Mouse (Mus musculus): Measurements from ENCODE around the gene Obscn.
A peak's percentile ranks its signal among the peaks of the same experiment; 100 is the strongest.

The Obscn gene

DNA sequence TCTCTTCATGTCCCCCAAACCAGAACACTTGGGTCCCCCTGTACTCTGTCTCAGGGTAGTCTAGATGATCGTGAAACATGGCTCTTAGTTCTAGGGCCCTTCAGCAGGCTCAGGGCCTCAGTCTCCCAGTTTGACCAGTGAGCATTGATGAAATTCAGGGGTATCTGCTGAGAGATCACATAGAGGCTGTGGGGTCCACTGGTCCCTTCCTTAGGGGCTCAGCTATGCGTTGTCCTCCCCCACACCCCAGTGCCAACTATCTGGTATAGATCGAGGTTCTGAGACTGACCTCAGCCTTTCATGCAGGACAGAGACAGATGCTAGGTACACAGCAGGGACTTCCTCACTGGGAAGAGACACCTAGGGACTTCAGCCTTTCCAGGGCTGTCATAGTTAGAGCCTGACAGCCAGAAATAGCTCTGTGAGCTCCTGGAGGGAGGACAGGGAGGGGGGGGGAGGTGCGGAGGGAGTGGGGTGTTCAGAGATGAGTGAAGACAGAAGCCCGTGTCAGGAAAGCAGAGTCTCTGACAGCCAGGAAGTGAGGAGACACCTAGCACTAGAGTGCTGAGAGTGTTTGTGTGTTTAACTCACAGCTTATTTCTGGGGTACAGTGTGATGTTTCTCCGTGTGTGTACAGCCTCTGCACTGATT, 152.4 kb downstream of the Obscn start:
- no peak for DNase-seq (ENCODE audit: low read depth, low spot score)

DNA sequence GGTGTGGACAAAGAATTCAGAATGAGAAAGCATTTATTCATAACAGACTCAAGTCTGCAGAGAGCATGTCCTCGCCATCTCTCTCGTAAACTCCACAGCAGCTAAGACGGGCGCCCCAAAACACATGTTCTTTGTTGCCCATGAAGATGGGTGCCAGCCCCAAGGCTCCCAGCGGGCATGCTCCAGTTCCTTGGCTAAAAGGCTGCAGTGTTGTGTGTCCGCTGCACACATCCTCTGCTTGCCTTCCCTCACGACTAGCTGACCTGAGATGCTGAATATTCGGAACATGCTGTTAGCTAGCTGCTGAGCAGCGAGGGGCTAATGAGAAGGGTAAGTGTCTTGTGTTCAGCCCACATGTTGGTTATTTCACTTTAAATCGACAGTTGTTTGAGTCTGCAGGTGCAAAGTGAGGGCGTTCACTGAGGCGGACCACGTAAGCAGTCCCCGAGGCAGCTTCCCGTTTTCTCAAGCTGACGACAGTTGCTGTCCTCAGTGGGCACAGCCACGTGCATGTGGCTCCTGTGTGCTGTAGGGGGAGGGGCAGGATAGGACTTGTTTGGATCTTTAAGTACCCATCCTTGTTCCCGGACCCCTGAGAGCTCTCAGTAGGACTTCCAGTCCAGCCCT, 153.6 kb downstream of the Obscn start:
- DNase-seq (ENCODE audit: low read depth, low spot score) = no peak

DNA sequence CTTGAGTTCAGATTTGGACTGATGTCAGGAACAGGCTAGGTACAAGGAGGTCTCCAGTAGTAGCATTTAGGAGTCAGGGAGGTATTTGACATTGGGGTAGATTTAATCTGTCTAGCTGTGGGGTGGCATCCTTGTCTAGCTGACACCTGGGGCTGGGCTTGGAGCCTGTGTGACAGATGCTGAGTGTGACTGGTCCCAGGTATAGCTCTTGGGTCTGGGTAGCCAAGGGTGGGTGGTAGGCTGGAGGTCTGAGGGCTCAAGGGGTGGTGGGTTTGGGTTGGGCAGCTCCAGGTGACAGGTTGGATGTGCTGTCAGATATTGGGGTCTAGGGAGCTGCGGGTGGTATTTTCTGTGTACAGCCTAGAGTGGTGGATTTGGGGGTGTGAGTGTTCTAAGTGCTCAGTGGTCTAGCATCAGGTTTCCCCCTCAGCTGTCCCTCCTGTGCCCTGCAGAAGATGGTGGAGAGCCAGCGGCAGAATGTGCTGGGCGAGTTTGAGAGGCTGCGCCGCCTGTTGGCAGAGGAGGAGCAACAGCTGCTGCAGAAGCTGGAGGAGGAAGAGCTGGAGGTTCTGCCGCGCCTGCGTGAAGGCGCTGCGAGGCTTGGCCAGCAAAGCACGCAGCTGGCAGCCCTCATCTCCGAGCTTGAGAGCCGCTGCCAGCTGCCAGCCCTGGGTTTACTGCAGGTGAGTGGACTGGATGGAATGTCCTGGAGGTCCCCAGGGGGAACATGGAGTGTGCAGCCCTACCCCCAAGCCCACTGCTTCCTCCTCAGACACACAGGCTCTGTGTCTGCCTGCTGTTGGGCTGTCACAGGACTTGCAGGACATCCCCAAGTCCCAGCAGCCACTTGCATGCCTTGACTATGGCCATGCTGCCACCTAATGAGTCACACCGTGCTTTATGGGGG, 154.4 kb downstream of the Obscn start:
- DNase-seq (ENCODE audit: low read depth, low spot score) = peak; percentile 81

DNA sequence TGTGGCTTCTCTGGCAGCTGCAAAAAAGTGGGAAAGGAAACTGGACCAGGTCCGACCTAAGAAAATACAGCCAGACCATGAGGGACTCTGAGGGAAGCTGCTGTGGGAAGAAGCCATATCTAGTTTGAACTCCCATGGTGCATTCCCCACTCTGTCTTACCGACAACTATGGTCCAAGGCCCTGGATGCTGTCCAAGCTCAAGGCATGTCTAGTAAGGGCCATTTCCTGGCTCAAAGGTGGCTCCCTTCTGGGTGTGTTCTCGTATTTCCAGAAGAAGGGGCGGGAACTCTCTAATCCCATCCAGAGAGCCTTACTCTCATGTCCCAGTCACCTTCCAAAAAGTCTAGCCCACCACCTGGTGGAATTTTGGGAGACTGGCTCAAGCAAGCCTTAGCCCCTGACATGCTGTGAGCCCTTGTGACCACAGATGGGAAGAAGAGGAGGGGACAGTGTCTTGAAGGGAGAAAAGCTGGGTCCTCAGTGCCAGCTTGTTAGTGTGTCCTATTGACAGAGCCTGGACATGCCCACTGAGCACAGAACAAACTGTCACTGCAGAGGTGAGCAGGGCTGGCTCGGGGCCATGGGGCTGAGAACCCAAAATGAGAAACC, 155.7 kb downstream of the Obscn start:
- DNase-seq (ENCODE audit: low read depth, low spot score) = no peak

DNA sequence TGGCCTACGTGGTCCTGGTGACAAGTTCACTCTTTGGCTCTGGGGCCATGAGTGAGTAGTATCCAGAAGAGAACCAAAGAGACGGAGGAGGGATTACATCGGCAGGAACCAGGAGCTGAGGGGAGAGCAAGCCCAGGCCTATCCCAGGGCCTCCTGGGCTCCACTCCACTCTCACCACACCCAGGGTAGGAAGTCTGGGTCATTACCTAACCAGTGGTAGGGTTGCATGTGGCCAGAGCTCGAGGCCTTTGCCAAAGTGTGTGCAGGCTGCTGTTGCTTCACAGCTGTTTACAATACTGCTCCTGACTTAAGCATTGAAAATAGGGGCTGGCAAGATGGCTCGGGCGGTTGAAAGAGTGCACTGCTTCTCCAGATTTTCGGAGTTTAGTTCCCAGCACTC, 156.5 kb downstream of the Obscn start:
- DNase-seq (ENCODE audit: low read depth, low spot score) = no peak

DNA sequence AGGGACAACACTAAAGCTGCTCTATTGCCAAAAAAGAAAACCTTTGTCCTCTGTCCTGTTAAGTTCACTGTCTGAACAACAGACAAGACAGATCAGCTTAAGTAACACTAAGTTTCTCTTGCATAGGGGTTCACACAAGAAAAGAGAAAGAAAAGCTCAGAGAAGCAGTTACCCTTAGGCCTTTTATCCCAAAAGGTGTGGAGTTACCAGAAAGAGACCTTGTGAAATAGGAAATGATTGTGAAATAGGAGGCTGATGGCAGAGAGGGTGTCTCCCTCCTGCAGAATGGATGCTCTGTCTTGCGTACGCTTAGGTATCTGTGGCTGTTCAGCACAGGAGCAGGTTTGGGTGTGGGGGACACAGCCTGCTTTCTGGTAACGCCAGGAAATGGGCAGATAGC, 157.0 kb downstream of the Obscn start:
- no peak for DNase-seq (ENCODE audit: low read depth, low spot score)

DNA sequence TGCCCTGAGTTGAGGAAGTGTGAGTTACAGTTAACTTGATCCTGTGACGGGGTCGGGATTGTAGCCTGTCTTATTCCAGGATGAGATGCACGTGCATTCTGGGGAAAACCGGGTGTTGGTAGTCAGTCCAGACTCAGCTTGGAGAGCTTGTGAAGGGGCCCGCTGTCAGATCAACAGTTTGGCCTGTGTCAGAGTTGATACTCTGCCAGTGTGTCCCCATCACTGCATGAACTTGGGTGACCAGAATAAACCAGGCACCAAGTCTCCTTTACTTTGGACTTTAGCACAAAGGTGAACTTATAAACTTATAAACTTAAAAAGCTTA, 157.5 kb downstream of the Obscn start:
- DNase-seq (ENCODE audit: low read depth, low spot score) = no peak

DNA sequence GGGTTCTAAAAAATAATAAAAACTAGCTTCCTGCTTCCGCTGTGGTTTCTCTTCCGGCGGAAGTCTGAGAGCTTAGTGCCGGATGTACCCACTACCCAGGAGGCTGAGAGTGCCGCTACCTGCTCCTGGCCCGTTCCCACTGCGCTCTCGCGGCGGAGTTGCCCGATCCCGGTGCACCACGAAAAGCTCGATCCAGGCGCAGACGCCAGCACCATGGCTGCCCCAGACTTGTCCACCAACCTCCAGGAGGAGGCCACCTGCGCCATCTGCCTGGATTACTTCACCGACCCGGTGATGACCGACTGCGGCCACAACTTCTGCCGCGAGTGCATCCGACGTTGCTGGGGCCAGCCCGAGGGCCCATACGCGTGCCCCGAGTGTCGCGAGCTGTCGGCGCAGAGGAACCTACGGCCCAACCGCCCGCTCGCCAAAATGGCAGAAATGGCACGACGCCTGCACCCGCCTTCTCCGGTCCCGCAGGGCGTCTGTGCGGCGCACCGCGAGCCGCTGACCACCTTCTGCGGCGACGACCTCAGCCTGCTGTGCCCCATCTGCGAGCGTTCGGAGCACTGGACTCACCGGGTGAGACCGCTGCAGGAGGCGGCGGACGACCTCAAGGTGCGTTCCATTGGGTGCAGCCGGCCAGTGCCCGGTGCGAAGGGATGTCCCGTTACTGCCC, 158.0 kb downstream of the Obscn start, which contains the start of gene Trim11:
Gene Trim11 (plus strand): TSS at position 67 of the 679 bp plus-strand sequence.
- peak; percentile 75 for DNase-seq (ENCODE audit: low read depth, low spot score)

DNA sequence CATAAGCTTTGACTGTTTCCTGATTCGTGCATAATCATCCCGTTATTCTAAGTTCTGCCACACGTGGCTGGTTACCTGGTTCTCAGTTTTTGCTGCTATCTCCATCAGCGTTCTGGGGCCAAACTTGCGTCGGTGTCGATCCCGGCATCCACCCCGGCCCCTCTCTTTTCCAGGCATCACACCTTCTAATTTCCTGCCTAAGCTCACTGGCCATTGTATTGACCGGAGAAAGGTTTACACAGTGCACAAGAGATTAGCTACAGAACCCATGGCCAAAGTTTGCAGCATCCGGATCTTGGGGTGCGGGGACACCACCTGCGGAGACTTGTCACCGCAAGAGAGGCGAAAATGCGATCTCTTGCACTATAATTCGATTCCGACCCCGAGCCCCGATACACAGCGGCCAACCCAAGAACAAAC, 158.6 kb downstream of the Obscn start:
- no peak for DNase-seq (ENCODE audit: low read depth, low spot score)

DNA sequence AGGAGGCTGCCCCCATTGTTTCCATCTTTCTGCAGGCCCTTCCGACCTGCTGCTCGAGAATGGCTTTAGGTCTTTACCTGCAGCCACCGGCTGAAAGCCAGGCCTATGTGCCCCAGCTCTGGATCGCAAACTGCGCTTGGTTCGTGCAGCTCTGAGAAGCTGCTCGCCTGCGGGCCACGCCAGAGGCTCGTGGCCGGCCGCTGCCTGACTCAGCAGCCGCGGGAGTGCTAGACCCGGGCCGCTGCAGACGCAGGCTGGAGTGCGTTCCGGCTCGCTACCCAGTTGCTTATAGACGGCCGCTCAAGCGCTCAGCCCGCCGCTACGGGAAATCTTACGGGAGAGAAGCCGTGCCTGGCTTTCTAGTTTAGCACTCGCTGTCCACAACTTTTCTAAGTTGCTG, 159.1 kb downstream of the Obscn start:
- DNase-seq (ENCODE audit: low read depth, low spot score) = no peak

DNA sequence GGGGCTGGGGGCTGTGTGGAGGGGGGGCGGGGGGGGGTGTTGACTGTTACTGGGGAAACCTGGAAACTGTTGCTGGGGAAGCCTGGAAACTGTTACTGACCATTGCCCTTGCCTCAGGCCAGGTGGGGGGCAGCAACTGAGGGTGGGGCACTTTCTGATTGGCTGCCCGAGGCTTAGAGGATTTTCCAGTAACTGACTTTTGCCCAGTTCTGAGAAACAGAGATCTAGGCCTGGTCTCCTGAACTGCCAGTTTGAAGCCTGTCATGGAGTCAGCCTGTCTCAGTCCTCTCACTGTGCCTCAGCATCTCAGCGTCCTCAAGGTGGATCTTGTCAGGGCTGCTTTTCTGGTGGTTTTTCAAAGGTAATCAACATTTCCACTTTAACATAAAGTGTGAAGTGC, 161.8 kb downstream of the Obscn start:
- DNase-seq (ENCODE audit: low read depth, low spot score) = no peak

DNA sequence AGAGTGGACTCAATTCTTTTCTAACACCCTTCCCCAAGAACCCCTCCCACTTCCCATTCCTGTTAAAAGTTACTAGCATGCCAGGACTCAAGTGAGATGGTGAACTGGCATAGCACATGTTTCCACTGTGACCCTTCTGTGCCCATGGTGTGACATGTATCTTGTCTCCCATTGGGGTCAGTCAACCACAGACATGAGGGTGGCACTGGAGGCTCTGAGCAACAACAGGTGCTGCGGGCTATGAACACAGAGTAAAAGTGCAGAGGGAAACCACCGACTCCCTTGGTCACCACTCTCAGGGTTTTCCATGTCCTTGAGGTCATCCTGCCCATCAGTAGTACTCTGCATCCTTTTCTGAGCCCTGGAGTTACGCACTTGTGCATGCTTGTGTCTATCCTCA, 164.4 kb downstream of the Obscn start:
- no peak for DNase-seq (ENCODE audit: low read depth, low spot score)

DNA sequence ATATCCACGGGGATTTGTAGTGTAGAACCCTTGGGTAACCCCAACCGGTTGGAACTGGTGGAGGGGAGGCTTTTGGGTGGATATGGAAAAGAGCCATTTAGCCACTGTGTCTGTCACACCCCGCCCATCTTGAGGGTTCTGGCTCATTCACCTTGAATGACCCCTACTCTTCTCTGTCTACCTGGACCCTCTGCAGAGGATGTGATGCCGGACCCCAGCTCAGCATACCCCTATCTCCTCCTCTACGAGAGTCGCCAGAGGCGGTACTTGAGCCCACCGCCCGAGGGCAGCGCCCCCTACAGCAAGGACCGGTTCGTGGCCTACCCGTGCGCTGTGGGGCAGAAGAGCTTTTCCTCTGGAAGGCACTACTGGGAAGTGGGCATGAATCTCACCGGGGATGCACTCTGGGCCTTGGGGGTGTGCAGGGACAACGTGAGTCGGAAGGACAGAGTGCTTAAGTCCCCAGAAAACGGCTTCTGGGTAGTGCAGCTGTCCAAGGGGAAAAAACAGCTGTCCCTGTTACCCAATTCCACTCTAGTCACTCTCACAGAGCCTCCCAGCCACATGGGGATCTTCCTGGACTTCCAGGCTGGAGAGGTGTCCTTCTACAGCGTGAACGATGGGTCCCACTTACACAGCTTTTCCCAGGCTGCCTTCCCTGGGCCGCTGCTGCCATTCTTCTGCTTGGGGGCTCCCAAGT, 165.2 kb downstream of the Obscn start:
- no peak for DNase-seq (ENCODE audit: low read depth, low spot score)

DNA sequence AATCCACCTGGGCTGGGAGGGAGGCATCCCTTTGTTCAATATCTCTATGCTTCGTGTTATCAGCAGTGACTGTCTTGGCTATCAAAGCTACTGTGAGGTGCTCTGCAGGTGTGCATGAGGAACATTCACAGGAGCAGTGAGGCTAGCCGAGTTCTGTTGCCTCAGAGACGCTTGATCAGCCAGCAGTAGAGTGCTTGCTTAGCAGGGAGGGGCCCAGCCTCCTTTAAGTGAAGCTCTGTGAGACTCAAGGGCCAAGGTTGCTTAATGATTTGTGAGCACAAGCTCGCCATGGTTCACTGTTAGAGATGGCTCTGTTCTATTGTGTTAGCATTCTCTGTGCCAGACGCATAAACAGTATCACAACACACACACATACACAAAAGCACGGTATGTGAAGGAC, 166.5 kb downstream of the Obscn start:
- no peak for DNase-seq (ENCODE audit: low read depth, low spot score)

DNA sequence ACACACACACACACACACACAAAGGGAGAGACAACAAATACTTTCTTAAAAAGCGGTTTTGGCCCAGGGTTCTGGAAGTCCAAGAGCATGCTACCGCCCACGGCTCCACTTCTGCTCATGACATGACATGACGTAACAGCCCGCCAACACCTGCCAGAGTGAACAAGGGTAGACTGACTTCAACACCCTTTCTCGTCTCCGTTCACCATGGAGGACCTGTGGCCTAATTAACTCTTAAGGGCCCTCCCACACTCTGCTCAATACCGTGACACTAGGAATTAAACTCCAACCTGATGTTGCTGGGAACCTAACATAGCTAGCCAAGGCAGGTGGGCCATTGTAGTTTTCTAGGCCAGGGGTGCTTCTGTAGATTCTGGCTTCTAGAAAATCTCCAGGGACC, 167.2 kb downstream of the Obscn start:
- DNase-seq (ENCODE audit: low read depth, low spot score) = no peak

DNA sequence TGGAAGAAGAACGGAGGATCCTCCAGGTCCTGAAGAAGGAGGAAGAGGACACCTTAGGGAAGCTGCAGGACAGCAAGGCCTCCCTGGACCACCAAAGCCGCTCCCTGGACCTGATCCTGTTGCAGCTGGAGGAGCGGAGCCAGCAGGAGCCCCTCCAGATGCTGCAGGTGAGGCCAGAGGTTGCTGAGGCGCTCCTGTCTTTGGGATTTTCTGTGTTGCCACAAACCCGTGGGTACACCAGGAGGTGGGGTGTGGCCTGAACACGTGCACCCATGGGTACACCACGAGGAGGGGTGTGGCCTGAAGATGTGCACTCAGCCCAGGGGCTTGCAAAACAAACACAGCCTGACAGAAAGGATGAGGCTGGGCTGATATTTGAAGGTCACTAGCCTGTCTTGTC, 167.7 kb downstream of the Obscn start:
- DNase-seq (ENCODE audit: low read depth, low spot score) = no peak

DNA sequence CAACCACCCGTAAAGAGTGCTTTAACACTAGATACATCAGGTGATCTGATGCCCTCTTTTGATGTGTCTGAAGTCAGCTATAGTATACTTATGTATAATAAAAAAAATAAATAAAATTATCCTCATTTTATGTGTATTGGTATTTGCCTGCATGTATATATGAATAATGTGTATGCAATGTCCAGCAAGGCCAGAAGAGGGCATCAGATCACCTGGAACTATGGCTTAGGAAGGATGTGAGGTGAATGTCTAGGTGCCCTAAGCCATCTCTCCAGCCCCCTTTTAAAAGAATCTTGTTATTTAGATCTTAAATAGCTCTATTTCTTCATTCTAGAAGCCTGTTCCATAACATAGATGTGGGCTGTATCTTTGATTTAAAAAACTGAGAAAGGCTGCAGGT, 168.9 kb downstream of the Obscn start:
- DNase-seq (ENCODE audit: low read depth, low spot score) = no peak

DNA sequence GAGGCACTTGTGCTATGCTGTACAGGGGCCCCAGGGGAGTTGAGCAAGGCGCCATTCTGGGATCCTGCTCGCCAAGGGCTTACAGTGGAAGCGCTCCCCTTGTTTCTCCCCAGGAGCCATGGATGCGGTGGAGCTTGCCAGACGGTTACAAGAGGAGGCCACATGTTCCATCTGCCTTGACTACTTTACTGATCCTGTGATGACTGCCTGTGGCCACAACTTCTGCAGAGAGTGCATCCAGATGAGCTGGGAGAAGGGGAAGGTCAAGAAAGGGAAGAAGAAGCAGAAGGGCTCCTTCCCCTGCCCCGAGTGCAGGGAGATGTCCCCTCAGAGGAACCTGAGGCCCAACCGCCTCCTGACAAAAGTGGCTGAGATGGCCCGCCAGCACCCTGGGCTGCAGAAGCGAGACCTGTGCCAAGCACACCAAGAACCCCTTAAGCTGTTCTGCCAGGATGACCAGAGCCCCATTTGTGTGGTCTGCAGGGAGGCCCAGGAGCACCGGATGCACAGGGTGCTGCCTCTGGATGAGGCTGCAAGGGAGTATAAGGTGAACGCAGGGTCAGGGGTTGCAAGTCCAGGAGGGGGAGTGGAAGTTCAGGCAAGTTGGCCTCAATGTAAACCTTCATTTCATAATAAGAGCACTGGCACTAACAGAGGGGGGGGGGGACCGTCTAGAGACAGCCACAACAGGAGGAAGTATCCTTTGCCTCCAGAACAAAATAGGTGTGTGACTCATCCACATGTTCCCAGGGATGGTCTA, 171.0 kb downstream of the Obscn start:
- no peak for DNase-seq (ENCODE audit: low read depth, low spot score)

DNA sequence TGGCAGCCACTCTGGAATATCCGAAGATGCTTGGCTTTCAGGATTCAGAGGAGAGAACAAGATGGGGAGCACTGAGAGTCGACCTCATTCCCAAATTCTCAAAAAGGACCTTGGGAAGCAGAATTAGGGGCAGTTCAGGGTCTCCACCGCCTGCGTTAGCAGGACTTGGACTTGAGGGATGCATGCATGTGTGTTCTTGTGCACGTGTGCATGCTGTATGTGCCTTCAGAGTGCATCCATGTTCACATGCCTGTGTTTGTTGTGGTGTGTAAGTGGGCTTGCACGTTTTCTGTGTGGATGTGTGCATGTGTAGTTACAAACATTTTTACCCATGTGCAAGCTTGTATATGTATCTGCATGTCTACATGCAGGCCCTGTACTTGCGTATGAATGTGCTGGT, 172.0 kb downstream of the Obscn start:
- no peak for DNase-seq (ENCODE audit: low read depth, low spot score)

DNA sequence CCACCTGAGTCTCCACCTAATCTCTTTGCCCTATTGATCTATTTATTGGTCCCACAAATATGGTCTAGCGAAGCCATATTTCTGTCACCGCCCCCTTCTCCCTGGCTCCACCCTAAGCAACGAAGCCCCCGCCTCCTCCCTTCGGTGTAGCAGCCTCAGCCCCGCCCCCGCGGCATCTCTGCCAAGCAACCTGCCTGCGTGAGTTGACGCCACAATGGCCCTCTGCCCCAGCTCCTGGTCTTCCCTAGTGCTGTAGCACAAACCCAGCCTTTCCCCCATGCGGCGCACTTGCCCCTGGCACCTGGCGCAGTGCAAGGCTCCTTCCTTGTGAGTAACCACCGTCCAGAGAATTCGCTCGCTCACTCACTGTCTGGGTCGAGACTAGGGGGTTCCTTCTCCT, 172.7 kb downstream of the Obscn start:
- DNase-seq (ENCODE audit: low read depth, low spot score) = no peak

Measured in telencephalon, adult 2 months (tissue).